Mouse (Mus musculus) ES-CJ7 (cell line): ENCODE results near the gene Vmn2r90.
A peak's percentile ranks its signal among the peaks of the same experiment; 100 is the strongest.
"Not testable (repeated sequence)": the region's sequence is repeated elsewhere in the genome, so short reads cannot be mapped to it uniquely, and the experiment has no call there.

Experiments used
- DNase-seq: peaks from one replicate; pipeline ENCODE4 v3.0.0; 2011; ENCODE audit warnings: low read depth, low spot score

The Vmn2r90 gene

GRCm38 (mm10) chr17:17703447-17703846 lies at the start of gene Vmn2r90:
Gene Vmn2r90, plus strand, starts transcription at chr17:17703747.
- DNase-seq: no peak

- DNase-seq: peak; percentile 62
These were observed 48.3 kb upstream of the Vmn2r90 start for GRCm38 (mm10) chr17:17654997-17655828.

- no peak for DNase-seq
These were observed 47.7 kb upstream of the Vmn2r90 start for GRCm38 (mm10) chr17:17655829-17656176.

GRCm38 (mm10) chr17:17678781-17679180 lies 24.8 kb upstream of the Vmn2r90 start:
- DNase-seq: no peak

- no peak for DNase-seq
These were observed 12.9 kb upstream of the Vmn2r90 start for GRCm38 (mm10) chr17:17690659-17691058.

GRCm38 (mm10) chr17:17732396-17732795 lies 28.8 kb downstream of the Vmn2r90 start:
- DNase-seq: not testable (repeated sequence)

- peak; percentile 96 for DNase-seq
These were observed 35.1 kb downstream of the Vmn2r90 start for GRCm38 (mm10) chr17:17738635-17739034.

- DNase-seq: peak; percentile 93
These were observed 35.8 kb downstream of the Vmn2r90 start for GRCm38 (mm10) chr17:17739300-17739699.

GRCm38 (mm10) chr17:17739936-17740335 lies 36.4 kb downstream of the Vmn2r90 start:
- peak; percentile 97 for DNase-seq

GRCm38 (mm10) chr17:17741516-17741915 lies 38.0 kb downstream of the Vmn2r90 start:
- not testable (repeated sequence) for DNase-seq

GRCm38 (mm10) chr17:17749371-17749770 lies 45.8 kb downstream of the Vmn2r90 start:
- peak; percentile 89 for DNase-seq

- no peak for DNase-seq
These were observed 59.2 kb downstream of the Vmn2r90 start for GRCm38 (mm10) chr17:17762614-17763293.

- no peak for DNase-seq
These were observed 60.7 kb downstream of the Vmn2r90 start for GRCm38 (mm10) chr17:17764206-17764605.

GRCm38 (mm10) chr17:17766481-17766880 lies 62.9 kb downstream of the Vmn2r90 start:
- peak; percentile 60 for DNase-seq
